Mouse (Mus musculus) kidney, postnatal 36 days (tissue): Measurements from ENCODE around the gene Kazn.

Source experiments
- DNase-seq, 2 experiments: peaks; one replicate each; pipeline ENCODE4 v3.0.0; 2021 to 2022; ENCODE audit warnings: mixed read lengths in 2 of 2

The Kazn gene

DNA sequence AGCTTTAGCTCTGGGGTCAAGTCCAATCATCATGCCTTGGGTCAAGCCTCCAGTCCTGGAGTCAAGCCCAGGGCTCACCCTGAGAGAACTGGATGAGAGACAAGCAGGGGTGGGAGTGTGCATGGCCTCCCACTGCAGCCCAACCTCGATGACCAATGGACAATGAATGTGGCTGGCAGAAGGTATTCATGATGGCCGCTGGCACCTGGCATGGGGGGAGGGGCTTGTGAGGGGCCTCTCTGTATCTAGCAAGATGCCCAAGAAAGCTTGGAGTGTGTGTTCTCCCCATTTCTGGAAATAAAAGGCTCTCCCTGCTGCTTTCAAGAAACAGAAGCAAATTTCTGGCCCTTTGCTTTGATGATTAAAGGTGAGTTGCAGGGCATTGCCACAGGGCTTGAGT lies 50.7 kb downstream of the Kazn start:
- DNase-seq = no peak

DNA sequence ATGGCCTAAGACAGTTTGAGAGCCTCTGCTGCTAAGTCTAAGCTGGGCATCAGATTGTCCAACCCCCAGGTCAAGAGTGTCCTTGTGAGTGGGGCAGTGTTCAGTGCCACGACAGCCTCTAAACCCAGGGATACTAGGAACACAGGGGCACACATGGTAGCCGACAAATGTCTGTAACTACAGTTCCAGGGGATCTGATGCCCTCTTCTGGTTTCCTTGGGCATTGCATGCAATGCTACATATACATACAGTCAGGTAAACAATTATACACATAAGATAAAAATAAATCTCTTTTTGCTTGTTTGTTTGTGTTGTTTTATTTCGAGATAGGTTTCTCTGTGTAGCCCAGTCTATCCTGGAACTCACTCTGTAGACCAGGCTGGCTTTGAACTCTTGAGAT lies 53.0 kb downstream of the Kazn start:
- DNase-seq = peak in 1 of 2 experiments; percentile 40

DNA sequence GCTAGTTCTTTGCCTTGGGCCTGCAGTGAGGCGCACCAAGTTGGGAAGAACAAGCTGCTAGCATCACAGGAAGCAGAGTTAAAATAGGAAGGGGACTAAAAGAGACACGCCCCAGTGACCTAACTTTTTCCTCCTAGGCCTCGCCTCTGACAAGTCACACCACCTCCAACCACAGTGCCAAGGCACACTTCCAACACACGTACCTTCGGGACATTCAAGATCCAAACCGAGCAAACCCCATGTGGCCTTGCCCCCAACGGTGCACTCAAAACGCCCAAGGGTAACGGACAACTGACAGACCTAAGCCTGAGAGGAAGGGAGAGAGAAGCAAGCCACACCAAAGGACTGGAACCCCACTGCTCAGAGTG lies 53.7 kb downstream of the Kazn start:
- DNase-seq = peak; percentile 39 to 45

DNA sequence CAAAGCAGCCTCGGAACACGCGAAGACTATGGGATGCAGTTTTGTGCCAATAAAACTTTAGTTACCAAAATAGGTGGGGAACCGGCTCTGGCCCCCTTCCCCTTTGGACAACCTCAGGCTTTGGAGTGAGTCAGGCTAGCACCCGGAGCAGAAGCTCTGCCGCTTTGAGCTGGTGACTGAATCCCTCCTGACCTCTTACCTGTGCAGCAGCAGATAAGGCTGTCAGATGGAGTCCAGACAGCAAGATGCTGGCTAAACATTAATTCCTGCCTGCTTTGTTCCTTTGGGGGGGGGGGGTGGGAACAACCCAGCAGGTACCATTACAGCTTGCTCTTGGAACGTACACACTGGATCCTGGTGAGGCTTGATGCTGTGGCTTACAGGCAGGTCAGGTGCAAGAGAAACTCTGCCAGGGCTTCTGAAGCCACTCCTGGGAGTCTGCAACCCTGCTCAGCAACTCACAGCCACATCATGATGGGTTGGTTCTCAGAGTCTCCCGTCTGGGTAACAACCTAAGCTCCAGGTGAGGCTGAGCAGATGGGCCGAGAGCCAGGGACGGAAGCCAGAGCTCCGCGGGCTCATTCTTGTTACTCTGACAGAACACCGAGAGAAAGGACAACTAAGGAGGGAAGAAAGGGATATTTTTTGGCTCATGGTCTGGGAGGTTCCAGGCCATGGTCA lies 54.2 kb downstream of the Kazn start:
- DNase-seq = peak; percentile 62 to 70

DNA sequence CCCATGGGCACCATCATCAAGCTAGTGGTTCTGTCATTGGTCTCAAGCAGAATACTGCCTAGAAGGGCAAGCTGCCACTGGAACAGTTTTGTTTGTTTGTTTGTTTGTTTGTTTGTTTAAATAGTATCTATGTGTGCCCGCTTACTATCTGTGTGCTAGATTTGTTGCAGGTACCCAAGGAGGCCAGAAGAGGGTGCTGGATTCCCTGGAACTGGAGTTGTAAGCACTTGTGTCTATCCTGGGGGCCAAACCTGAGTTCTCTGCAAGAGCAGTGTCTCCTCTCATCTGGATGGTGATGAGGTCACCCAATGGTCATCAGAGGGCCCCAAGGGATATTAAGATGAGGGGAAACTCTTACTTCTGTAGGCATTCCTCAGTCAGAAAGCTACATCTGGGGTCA lies 55.6 kb downstream of the Kazn start:
- DNase-seq = peak; percentile 35 to 45

DNA sequence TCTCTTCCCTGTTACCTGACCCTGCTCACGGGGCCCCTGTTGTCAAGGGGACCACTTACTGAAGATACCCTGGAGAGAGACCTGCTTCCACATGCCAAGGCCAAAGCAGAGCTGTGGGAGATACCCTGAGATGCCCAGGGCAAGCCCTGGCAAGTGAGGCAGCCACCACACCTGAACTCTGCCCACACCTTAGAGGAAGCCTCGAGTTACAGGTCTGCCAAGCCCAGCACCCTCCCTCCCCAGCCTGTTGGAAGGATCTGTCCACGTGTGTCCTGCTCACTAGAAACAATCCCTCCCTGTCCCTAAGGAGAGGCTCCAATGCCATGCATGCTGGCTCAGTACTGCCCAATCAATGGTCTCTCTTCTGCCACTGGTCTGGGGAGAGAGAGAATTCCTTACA lies 56.2 kb downstream of the Kazn start:
- DNase-seq = no peak

DNA sequence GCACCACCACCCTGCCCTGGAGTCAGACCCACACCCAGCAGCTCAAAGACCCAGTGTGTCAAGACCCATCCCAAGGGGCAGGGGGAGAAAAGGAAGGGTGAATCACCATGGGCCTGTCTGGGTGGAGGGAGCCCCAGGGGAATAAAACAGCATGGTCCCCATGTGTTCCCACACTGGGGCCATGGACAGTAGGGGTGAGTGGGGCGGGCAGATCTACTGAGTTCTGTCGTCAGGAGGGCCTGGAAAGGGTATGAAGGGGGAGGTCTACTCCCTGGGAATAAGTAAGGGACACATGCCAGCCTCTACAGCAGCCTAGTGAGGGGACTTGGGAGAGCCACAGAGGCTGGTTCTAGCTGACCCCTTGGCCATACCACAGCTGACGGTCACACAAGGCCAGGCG lies 57.6 kb downstream of the Kazn start:
- DNase-seq = no peak

DNA sequence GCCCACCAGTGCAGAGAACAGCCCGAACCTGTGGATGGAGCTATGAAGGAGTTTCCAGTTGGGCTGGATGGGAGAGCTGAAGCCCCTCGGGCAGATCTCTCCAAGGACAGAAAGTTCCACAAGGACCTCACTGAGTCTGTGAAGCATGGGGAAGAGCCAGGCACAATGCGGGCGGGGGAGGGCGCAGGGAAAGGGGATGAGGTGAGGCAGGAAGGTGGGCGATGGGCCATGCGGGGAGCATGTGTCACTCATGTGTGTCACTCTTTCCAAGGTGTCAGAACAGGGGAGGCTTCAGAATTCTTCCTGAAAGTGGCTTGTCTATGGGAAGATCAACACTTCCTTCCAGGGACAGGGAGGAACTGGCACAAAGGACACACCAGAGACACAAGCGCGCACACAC lies 58.3 kb downstream of the Kazn start:
- DNase-seq = no peak

DNA sequence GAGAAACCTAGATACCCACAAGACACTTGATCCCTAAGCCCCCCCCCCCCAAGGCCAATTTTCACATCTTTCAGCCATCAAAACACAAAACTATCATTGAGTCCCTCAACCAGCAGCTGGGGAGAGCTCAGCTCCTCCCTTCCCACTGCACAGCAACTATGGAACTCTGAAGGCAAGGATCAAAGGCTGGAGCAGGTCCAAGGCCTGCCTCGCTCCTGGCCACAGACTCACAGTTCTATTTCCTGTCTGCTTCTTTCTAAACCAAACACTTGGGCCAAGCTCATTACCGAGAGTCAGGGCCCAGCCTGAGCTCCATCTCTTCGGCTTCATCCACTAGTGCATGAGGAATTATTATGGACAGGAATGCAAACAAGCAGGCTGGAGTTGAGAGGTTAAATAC lies 58.9 kb downstream of the Kazn start:
- peak; percentile 82 to 86 for DNase-seq

DNA sequence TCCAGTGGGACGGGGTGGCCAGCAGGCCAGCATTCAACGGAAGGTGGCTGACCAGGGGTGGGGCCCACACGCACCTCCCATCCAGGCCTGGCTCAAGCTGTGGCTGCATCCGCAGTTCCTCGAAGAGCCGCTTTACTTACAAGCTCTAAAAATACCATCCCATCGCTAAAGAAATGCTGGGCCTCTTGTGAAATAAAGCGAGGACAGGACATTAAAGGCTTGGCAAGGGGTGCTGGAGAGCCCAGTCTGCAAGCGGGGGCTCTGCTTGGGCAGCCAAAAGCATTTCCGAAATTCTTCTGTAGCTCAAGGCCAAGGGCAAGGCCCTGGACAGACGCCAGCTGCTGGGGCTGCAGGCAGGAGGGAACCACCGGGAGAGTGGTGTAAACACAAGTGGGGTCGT lies 59.7 kb downstream of the Kazn start:
- peak; percentile 70 to 84 for DNase-seq

DNA sequence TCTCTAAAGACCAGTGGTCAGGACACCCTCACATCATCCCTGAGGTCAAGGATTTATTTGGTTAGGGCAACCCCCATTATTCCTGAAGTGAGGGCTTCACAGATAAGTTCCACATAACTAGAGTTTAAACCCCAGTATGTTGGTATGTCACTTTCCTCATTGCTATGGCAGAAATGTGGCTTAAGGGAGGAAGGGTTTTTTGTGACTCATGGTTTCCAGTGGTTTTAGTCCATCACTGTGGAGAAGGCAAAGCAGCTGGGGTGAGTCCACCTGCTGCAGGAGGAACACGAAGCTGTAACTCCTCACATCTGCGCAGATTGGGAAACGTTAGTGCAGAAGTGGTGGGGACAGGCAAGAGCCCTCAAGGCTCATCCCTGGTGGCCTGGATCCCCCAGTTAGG lies 62.5 kb downstream of the Kazn start:
- DNase-seq = no peak

DNA sequence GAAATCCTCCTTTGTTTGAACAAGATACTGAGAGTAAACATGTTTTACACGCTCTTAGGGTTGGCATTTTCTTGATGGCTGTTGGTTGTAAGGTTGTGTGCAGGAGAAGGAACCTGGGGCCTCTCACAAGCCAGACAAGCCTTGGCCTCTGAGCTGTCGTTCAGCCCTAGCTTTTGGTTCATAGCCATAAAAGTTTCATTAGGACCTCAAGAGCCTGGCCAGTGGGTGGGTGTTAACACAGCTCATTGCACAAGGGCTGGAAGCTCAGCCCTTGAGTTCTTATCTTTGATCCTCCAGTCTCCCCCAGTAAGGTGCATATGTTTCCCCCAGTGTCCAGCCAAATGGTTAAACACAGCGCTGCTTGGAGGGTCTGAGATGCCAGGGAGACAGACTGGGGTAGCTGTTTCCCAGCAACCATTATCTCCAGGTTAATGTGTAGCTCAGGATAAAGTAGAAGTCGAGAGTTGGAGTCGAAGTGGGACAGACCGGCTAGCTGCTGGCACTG lies 65.2 kb downstream of the Kazn start:
- DNase-seq = no peak

DNA sequence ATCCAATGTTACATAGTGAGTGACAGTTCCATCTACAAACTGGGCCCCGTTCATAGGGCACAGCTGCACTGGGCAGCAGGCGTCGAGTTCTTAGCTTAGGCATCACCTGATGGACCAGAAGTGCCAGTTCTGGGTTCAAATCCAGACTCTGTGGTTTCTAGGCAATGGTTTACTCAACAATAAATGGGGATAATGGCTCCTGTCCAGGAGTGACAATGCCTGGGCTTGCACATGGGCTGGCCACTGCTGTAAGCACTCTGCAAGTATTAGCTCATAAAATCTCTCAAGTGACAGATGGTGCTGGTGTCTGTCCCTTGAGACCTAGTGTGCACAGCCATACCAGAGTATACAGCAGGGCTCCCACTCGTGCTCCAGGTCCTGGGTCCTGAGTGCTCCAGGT lies 66.3 kb downstream of the Kazn start:
- no peak for DNase-seq

DNA sequence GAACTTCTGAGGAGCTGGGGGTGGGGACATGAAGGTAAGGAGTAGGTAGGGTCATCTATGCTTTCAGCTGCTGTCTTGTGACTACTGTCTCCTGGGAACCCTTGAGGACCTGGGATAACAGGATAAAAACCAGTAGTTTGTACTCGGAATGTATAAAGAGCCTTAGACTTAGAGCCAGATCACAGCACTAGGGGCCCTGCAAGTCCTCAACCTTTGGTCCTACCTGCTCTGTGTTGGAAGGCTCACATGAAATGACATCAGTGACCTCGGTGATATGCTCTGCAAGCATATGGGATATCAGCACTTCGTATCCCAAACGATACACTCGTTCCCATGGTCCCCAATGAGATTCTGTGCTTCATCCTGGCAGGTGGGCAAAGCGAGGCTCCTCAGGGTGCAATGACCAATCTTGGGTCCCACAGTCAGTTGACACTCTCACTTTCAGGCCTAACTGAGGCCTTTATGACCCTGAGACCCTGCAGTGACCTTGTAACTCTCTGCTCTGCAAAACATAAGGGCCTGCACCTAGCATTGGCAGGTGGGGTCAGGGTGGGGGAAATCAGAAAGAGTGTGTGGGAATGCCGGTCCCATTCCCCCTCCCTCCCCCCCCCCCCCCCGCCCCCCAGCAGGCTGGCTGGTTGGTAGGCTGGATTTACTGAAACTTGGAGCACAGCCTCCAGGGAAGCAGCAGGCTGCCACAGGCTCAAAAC lies 67.3 kb downstream of the Kazn start:
- DNase-seq = no peak

DNA sequence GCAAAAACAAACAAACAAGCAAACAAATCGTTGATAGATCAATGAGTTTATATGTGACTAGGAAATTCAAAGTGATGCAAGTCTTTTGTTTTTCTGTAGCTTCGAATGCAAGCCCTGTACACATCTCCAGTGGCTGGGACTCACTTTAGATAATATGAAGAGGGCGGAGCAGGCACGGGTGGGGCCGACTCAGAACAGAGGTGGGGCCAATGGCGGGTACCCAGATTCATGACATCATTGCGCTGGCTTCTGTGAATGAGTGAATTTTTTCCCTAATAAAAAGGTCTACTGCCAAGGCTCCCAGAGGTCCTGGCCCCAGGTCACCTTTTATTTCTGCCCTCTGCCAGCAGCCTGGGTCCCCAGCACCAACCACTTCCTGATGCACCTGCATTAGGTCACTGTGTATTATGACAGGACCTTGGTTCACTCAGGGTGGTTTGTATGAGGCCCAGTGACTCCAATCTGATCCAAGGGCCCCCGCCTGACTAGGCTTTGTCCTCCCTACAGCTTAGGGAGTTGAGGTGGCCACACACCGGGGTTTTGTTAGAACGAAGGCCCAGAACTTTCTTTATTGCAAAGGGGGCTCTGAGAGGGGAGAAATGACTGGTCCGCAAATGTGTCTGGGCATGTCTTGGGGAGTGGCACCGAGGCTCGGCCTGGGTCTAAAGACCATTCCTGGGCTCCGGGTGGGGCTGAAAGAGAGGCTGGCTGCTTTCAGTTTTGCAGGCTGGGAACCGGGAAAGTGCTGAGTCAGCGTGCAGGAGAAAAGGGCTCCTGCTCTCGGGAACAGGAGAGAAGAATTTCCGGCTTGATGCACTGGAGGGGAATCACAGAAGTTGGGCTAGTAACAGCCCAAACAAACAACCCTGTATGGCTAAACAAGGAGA lies 68.1 kb downstream of the Kazn start:
- peak; percentile 48 to 75 for DNase-seq

DNA sequence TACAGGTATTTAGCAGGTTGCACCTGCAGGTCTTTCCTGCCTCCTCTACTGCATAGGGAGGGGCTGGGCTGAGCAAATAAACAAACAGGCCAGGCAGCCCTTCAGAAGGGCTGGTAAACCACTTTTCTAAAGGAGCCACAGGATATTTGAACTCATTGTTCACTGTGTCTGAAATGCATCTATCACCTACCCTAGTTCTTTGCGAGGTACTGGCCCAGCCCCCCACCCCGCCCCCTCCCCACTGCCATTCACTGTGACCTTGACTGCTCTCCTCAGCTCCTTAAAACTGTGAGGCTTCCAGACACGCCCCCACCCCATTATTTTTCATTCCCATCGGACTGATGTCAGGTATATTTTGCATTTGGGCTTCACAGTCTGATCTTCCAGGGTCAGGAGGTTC lies 69.6 kb downstream of the Kazn start:
- DNase-seq = no peak

DNA sequence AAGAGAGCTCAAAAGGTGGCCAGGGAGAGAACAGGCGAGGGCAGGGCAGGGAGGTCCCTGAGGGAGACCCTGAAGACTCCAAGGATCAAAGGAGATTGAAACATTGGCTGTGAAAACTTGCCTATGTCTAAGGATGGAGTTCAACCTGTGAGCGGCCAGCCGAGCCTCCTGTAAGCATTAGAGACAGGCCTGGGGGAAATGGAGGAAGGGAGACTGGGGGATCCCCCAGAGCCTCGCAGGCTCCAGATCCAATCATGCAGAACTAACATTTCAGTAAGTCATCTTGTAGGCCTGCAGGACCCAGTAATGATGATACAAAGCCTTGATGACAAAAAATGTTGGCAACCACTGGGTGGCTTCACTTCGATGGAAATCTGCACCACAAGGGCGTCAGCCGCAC lies 70.8 kb downstream of the Kazn start:
- DNase-seq = no peak

DNA sequence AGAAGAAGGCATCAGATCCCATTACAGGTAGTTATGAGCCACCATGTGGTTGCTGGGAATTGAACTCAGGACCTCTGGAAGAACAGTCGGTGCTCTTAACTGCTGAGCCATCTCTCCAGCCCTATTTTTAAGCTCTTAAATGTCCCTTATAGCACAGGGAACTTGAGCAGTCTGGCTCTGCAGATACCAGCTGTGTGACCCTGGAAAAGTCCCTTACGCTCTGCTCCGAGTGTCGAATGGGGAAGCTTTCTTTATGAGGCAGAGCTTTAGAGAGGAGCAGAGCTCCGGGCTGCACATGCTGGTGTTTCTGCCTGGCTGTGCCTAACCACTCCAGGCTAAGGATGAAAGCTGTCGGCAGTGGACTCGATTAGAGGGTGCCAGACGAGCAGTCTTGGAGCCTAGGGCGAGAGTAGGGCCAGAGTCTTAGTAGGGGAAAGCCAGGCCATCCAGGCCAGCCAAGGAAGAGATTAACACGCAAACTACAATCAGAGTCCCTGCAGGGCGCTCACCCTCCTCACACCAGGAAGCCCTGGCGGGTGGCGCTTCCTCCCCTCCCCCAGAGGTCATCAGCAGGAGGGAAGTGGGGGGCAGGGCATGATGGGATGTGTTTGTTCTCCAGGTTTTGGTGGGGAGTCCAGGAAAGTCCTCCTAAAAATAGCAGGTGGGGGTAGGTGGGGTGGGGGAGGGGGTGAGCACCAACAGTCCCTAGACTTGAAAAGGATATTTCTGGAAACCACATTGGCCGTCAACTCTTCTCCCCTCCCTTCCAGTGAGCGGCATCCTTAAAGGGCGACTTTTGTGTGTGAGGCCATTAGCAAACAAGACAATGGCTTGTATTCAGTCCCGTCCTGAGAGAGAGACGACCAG lies 73.1 kb downstream of the Kazn start:
- peak; percentile 85 to 88 for DNase-seq

DNA sequence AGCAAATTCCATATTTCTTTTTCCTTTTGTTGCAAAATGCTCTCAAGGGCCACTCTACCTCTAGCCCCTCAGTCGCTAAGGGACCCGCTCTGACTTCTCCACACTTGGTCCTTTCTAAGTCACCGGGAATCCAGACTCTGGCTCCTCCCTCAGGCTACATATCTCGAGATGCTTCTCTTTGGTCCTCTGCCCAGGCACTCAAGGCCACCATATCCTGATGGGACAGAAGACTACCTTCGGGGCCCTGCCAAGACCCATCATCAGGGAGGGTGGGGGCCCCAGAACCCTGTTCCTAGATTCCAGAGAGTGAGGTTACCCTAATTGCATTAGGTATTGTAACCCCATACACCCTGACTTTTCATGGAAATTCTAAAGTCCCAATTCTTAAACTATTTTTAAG lies 73.8 kb downstream of the Kazn start:
- DNase-seq = no peak

DNA sequence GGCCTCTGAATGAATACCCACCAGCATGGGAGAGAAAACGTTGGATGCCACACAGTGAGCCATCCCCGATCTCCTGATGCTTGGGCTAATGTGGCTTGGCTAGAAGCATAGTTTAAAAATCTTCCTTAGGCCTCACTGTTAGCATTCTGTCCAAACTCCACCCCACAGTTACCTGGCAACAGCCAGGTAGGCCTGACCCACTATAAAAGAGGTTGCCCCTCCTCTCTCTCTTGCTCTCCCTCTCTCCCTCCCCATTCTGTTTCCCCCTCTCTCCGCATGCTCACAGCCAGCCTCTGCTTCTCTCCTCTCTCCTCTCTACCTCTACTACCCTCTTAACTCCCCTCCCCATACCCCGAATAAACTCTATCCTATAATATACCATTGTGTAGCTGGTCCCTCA lies 74.8 kb downstream of the Kazn start:
- no peak for DNase-seq

DNA sequence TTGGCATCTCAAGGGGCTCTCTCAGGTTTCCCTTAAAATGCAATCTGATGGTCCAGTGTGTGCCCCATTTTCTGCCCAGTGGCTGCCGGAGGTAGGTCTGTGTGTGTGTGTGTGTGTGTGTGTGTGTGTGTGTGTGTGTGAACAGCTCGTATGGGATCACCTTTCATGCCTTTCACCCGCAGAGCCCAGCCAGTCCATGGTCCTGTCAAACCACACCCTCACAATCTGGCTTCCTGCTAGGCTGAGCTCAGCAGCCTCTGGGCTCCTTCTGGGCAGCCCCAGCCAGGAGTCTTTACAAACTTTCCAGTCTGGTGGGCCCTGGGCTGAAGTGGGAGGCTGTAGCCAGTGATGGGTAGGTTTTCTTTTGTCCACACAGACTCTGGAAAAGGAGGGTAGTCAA lies 75.3 kb downstream of the Kazn start:
- DNase-seq = no peak

DNA sequence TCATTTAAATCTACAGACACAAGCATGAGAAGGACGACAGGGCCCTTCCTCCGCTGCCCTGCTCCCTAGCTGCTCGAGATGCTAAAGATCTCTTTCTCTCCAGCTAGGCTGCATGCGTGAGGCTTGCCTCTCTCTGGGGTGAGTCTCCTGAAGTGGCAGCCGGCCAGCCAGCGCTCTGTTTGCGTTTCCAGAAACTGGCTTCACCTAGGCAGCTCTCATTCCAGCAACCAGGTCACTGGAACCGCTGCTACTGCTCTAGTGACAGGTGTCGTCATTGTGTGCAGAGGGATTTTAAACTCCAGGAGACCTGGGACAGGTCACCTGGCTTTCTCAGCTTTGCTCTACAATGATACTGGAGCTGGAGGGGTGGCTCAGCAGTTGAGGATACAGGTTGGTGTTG lies 76.5 kb downstream of the Kazn start:
- peak; percentile 62 to 76 for DNase-seq

DNA sequence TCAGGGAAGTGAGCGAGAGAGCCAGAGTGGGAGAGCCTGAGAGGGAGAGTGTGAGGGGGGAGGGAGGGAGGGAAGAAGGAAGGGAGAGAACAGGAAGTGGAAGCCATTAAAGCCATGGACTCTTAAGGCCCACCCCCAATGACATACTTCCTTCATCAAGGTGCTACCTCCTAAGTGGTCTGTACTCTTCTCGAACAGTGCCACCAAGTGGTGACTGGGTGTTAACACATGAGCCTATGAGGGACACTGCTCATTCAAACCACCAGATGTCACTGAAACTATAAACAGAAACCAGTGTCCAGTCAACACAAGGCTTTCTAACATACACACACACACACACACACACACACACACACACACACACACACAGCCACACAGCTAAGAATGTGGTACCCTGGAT lies 77.1 kb downstream of the Kazn start:
- DNase-seq = no peak
